Mouse (Mus musculus): Measurements from ENCODE around the gene Gm3250. TPM values are rescaled to one million over a fixed set of nuclear protein-coding genes. Genes with fewer than 3 reads are reported as not detected.

Gm3250 gene
- polyA plus RNA-seq, 1 experiment from 2014 or later, result not detected

Other genes starting within 250 kb of the Gm3250 start
- 94.0 and 99.7 TPM in 2 replicates for gene Pttg1ip, start 200.8 kb downstream of the Gm3250 start, polyA plus RNA-seq (2014; fragmentation: Nextera tagmentation; extraction: Ambion mirVana)
- 249 and 271 TPM in 2 replicates for gene Sumo3, start 176.4 kb downstream of the Gm3250 start, polyA plus RNA-seq (2014; fragmentation: Nextera tagmentation; extraction: Ambion mirVana)
- gene Gm49325, start 176.3 kb downstream of the Gm3250 start, polyA plus RNA-seq (2014; fragmentation: Nextera tagmentation; extraction: Ambion mirVana), result 1.8 and 4.5 TPM in 2 replicates
- gene Ube2g2, start 160.3 kb downstream of the Gm3250 start, polyA plus RNA-seq (2014; fragmentation: Nextera tagmentation; extraction: Ambion mirVana), result 62.1 and 67.9 TPM in 2 replicates
- 0.16 TPM in 1 of 2 replicates, not detected in the other for gene Tspear, start 96.0 kb downstream of the Gm3250 start, polyA plus RNA-seq (2014; fragmentation: Nextera tagmentation; extraction: Ambion mirVana)
- gene Gm19402, start 91.8 kb downstream of the Gm3250 start, polyA plus RNA-seq (2014; fragmentation: Nextera tagmentation; extraction: Ambion mirVana), result not detected in 2 replicates
- not detected in 2 replicates for gene Gm9508, start 85.3 kb downstream of the Gm3250 start, polyA plus RNA-seq (2014; fragmentation: Nextera tagmentation; extraction: Ambion mirVana)
- not detected in 2 replicates for gene Gm10272, start 75.9 kb downstream of the Gm3250 start, polyA plus RNA-seq (2014; fragmentation: Nextera tagmentation; extraction: Ambion mirVana)
- not detected in 2 replicates for gene Gm10024, start 71.1 kb downstream of the Gm3250 start, polyA plus RNA-seq (2014; fragmentation: Nextera tagmentation; extraction: Ambion mirVana)
- not detected in 2 replicates for gene Gm10142, start 66.7 kb downstream of the Gm3250 start, polyA plus RNA-seq (2014; fragmentation: Nextera tagmentation; extraction: Ambion mirVana)
- not detected in 2 replicates for gene Krtap12-1, start 61.9 kb downstream of the Gm3250 start, polyA plus RNA-seq (2014; fragmentation: Nextera tagmentation; extraction: Ambion mirVana)
- not detected in 2 replicates for gene Gm10100, start 56.1 kb downstream of the Gm3250 start, polyA plus RNA-seq (2014; fragmentation: Nextera tagmentation; extraction: Ambion mirVana)
- not detected in 2 replicates for gene Gm18596, start 39.9 kb downstream of the Gm3250 start, polyA plus RNA-seq (2014; fragmentation: Nextera tagmentation; extraction: Ambion mirVana)
- gene Gm9736, start 31.2 kb downstream of the Gm3250 start, polyA plus RNA-seq (2014; fragmentation: Nextera tagmentation; extraction: Ambion mirVana), result not detected in 2 replicates
- not detected in 2 replicates for gene Gm3233, start 22.9 kb downstream of the Gm3250 start, polyA plus RNA-seq (2014; fragmentation: Nextera tagmentation; extraction: Ambion mirVana)
- not detected in 2 replicates for gene Gm3238, start 11.2 kb downstream of the Gm3250 start, polyA plus RNA-seq (2014; fragmentation: Nextera tagmentation; extraction: Ambion mirVana)
- not detected in 2 replicates for gene Gm7138, start 5.6 kb downstream of the Gm3250 start, polyA plus RNA-seq (2014; fragmentation: Nextera tagmentation; extraction: Ambion mirVana)
- gene Gm7137, start 5.7 kb upstream of the Gm3250 start, polyA plus RNA-seq (2014; fragmentation: Nextera tagmentation; extraction: Ambion mirVana), result not detected in 2 replicates
- gene Gm9639, start 12.5 kb upstream of the Gm3250 start, polyA plus RNA-seq (2014; fragmentation: Nextera tagmentation; extraction: Ambion mirVana), result not detected in 2 replicates
- gene Gm19668, start 16.6 kb upstream of the Gm3250 start, polyA plus RNA-seq (2014; fragmentation: Nextera tagmentation; extraction: Ambion mirVana), result not detected in 2 replicates
- gene Gm9507, start 29.3 kb upstream of the Gm3250 start, polyA plus RNA-seq (2014; fragmentation: Nextera tagmentation; extraction: Ambion mirVana), result not detected in 2 replicates
- gene Gm2696, start 32.1 kb upstream of the Gm3250 start, polyA plus RNA-seq (2014; fragmentation: Nextera tagmentation; extraction: Ambion mirVana), result not detected in 2 replicates
- not detected in 2 replicates for gene Krtap10-4, start 44.6 kb upstream of the Gm3250 start, polyA plus RNA-seq (2014; fragmentation: Nextera tagmentation; extraction: Ambion mirVana)
- gene Krtap10-10, start 53.4 kb upstream of the Gm3250 start, polyA plus RNA-seq (2014; fragmentation: Nextera tagmentation; extraction: Ambion mirVana), result not detected in 2 replicates
- gene Gm36176, start 64.3 kb upstream of the Gm3250 start, polyA plus RNA-seq (2014; fragmentation: Nextera tagmentation; extraction: Ambion mirVana), result not detected in 2 replicates
- not detected in 2 replicates for gene Gm10318, start 70.3 kb upstream of the Gm3250 start, polyA plus RNA-seq (2014; fragmentation: Nextera tagmentation; extraction: Ambion mirVana)
- gene Gm3285, start 79.4 kb upstream of the Gm3250 start, polyA plus RNA-seq (2014; fragmentation: Nextera tagmentation; extraction: Ambion mirVana), result not detected in 2 replicates
- 8.2 and 10.0 TPM in 2 replicates for gene Lrrc3, start 120.0 kb upstream of the Gm3250 start, polyA plus RNA-seq (2014; fragmentation: Nextera tagmentation; extraction: Ambion mirVana)
- 1.2 TPM in 2 replicates for gene Trpm2, start 188.0 kb upstream of the Gm3250 start, polyA plus RNA-seq (2014; fragmentation: Nextera tagmentation; extraction: Ambion mirVana)
- 12.1 and 12.8 TPM in 2 replicates for gene 1810043G02Rik, start 196.0 kb upstream of the Gm3250 start, polyA plus RNA-seq (2014; fragmentation: Nextera tagmentation; extraction: Ambion mirVana)
- gene Pfkl, start 227.5 kb upstream of the Gm3250 start, polyA plus RNA-seq (2014; fragmentation: Nextera tagmentation; extraction: Ambion mirVana), result 245 and 255 TPM in 2 replicates